Mouse (Mus musculus) myocyte (in vitro differentiated cells): ENCODE results near the gene Supt6.

Experiments
- E2F4 ChIP-seq: IDR thresholded peaks from one replicate; pipeline ENCODE4 v1.6.1; 2011; ENCODE audit warnings: mild to moderate bottlenecking, control low read depth, moderate library complexity; ENCODE audit not compliant: insufficient read depth
- MYOG ChIP-seq, 3 experiments: IDR thresholded peaks; one replicate each; pipeline ENCODE4 v1.6.1; 2011; ENCODE audit warnings: control low read depth in 2 of 3, low read depth in 2 of 3, mild to moderate bottlenecking in 2 of 3; ENCODE audit not compliant: insufficient read length in 2 of 3, control insufficient read depth in 1 of 3, insufficient read depth in 1 of 3
- POLR2A ChIP-seq: IDR thresholded peaks from one replicate; pipeline ENCODE4 v1.6.1; 2011; ENCODE audit warnings: low read depth, mild to moderate bottlenecking, control low read depth, moderate library complexity; ENCODE audit not compliant: insufficient read length
- POLR2AphosphoS2 ChIP-seq: IDR thresholded peaks from one replicate; pipeline ENCODE4 v1.6.1; 2011; ENCODE audit warnings: low read depth, control low read depth; ENCODE audit not compliant: insufficient read length
- TCF12 ChIP-seq: IDR thresholded peaks from one replicate; pipeline ENCODE4 v1.6.1; 2011; ENCODE audit warnings: mild to moderate bottlenecking, control low read depth; ENCODE audit not compliant: poor library complexity, insufficient read depth, severe bottlenecking
- USF1 ChIP-seq: IDR thresholded peaks from one replicate; pipeline ENCODE4 v1.6.1; 2011; ENCODE audit warnings: low read depth, mild to moderate bottlenecking, control low read depth, moderate library complexity

- peak; percentile 73 for TF ChIP-seq POLR2A
- no peak for TF ChIP-seq E2F4
- TF ChIP-seq POLR2AphosphoS2: peak; percentile 87
- no peak for TF ChIP-seq MYOG (IDR thresholded peaks at IDR 0.05; ENCODE audit: control insufficient read depth in 1 of 3, insufficient read depth in 1 of 3, insufficient read length in 2 of 3, low read depth in 2 of 3)
- TF ChIP-seq USF1: no peak
- TF ChIP-seq TCF12: no peak
Observed at GRCm38 (mm10) chr11:78182961-78183844, 62.6 kb downstream of the Supt6 start, which contains the start of gene Rpl23a.
